Mouse (Mus musculus) bone marrow macrophage, adult 2 months (primary cell): ENCODE measurements around the gene Gm17949. TPM values are rescaled to one million over a fixed set of nuclear protein-coding genes. Genes with fewer than 3 reads are reported as not detected.

Source experiments
- H3K27ac ChIP-seq: 2 replicates; pipeline ENCODE4 v1.5.1; 2012; ENCODE audit warnings: low read depth, low read length; ENCODE audit not compliant: insufficient read depth
- H3K4me1 ChIP-seq: 2 replicates; pipeline ENCODE4 v1.6.1; 2012; ENCODE audit warnings: low read length; ENCODE audit not compliant: control insufficient read depth, insufficient read depth
- H3K4me3 ChIP-seq: 2 replicates; pipeline ENCODE4 v1.5.1; 2012; ENCODE audit warnings: mild to moderate bottlenecking, low read length, moderate library complexity; ENCODE audit not compliant: insufficient read depth
- CTCF ChIP-seq: IDR thresholded peaks from 2 replicates; pipeline ENCODE4 v1.5.1; 2012; ENCODE audit warnings: low read depth, mild to moderate bottlenecking, low read length, moderate library complexity
- POLR2A ChIP-seq: IDR thresholded peaks from 2 replicates; pipeline ENCODE4 v1.6.1; 2012; ENCODE audit warnings: mild to moderate bottlenecking, low read depth, low read length, borderline replicate concordance
- polyA plus RNA-seq: library from polyadenylated mRNA; stranded (reverse); fragments of >200 nt; gene quantifications from 2 replicates; pipeline ENCODE4 v1.2.4, GENCODE M21; 2012; ENCODE audit not compliant: missing spikeins, insufficient read depth, insufficient read length

Gm17949 gene
- polyA plus RNA-seq, 1 experiment: not detected

- peak within 1 kb of the TSS; percentile 99 for H3K4me3 ChIP-seq
- TF ChIP-seq CTCF (no peak), POLR2A (no peak; the same call in 1 of the 2 replicates)
- H3K27ac ChIP-seq: peak within 1 kb of the TSS; percentile 61
- H3K4me1 ChIP-seq: peaks cover 7% of the 10 kb centered on the region
These were observed 21.0 kb upstream of the Gm17949 start, which contains the start of gene Clpp for GRCm38 (mm10) chr17:56990115-56990746. Clpp (plus strand) TSS chr17:56990305.

GRCm38 (mm10) chr17:56990966-56991365, 20.3 kb upstream of the Gm17949 start:
- Histone ChIP-seq H3K4me1 (peaks cover 7% of the 10 kb centered on the region), H3K27ac (no peak overlapping the region), H3K4me3 (peak overlapping the region; percentile 99)
- TF ChIP-seq CTCF: no peak

GRCm38 (mm10) chr17:56995046-56995445, 16.2 kb upstream of the Gm17949 start:
- Histone ChIP-seq H3K4me1 (peaks cover 7% of the 10 kb centered on the region), H3K4me3 (no peak overlapping the region), H3K27ac (no peak overlapping the region)
- no peak for TF ChIP-seq CTCF
- TF ChIP-seq POLR2A: no peak

- Histone ChIP-seq H3K27ac (no peak overlapping the region), H3K4me1 (peaks cover 2% of the 10 kb centered on the region; the same call in 1 of the 2 replicates), H3K4me3 (no peak overlapping the region)
- TF ChIP-seq CTCF: no peak
- TF ChIP-seq POLR2A: no peak
These were observed 14.8 kb upstream of the Gm17949 start for GRCm38 (mm10) chr17:56996506-56996905.

GRCm38 (mm10) chr17:56997029-56997667, 14.1 kb upstream of the Gm17949 start, which contains the start of gene Alkbh7:
Alkbh7 (plus strand) TSS chr17:56997339.
- H3K27ac ChIP-seq: no peak within 1 kb of the TSS
- TF ChIP-seq CTCF (no peak), POLR2A (no peak)

GRCm38 (mm10) chr17:56999414-56999813, 11.9 kb upstream of the Gm17949 start:
- Histone ChIP-seq H3K4me1 (no peaks in the 10 kb centered on the region; the same call in 1 of the 2 replicates), H3K4me3 (no peak overlapping the region), H3K27ac (no peak overlapping the region)
- TF ChIP-seq CTCF (no peak), POLR2A (no peak)

More at GRCm38 (mm10) chr17:56997029-56997667, 14.1 kb upstream of the Gm17949 start, which contains the start of gene Alkbh7:
- no peaks in the 10 kb centered on the region; the same call in 1 of the 2 replicates for H3K4me1 ChIP-seq
- peak within 1 kb of the TSS; percentile 81 for H3K4me3 ChIP-seq

- Histone ChIP-seq H3K4me1 (no peaks in the 10 kb centered on the region; the same call in 1 of the 2 replicates), H3K27ac (no peak within 1 kb of the TSS), H3K4me3 (no peak within 1 kb of the TSS)
- TF ChIP-seq POLR2A (no peak), CTCF (no peak)
These were observed 11.2 kb upstream of the Gm17949 start, which contains the start of gene Pspn for GRCm38 (mm10) chr17:56999968-57000609. Pspn (minus strand) TSS chr17:57000018.

GRCm38 (mm10) chr17:57001228-57001627, 10.0 kb upstream of the Gm17949 start:
- no peak overlapping the region for H3K27ac ChIP-seq
- TF ChIP-seq CTCF (no peak), POLR2A (no peak)
- H3K4me1 ChIP-seq: no peaks in the 10 kb centered on the region; the same call in 1 of the 2 replicates
- no peak overlapping the region for H3K4me3 ChIP-seq

- TF ChIP-seq POLR2A: no peak
- TF ChIP-seq CTCF: no peak
- H3K27ac ChIP-seq: no peak overlapping the region
- H3K4me1 ChIP-seq: no peaks in the 10 kb centered on the region
- H3K4me3 ChIP-seq: no peak overlapping the region
These were observed 7.3 kb upstream of the Gm17949 start for GRCm38 (mm10) chr17:57003994-57004393.
